Mouse (Mus musculus) heart, embryonic 12.5 days (tissue): ENCODE measurements around the gene St3gal3. TPM values are rescaled to one million over a fixed set of nuclear protein-coding genes. Genes with fewer than 3 reads are reported as not detected.
A peak's percentile ranks its signal among the peaks of the same experiment; 100 is the strongest.

ENCODE experiments used
- ATAC-seq: fragments of 200-750 bp; cut with Nextera tagmentation; 2 replicates; pipeline ENCODE4 v1.8.0; 2017; ENCODE audit warnings: moderate TSS enrichment, moderate library complexity; ENCODE audit not compliant: insufficient number of reproducible peaks, low FRiP score
- H3K27ac ChIP-seq: fragments of 300-500 bp; sonication (generic); 2 replicates; pipeline ENCODE4 v1.5.1; 2016; ENCODE audit warnings: mild to moderate bottlenecking, moderate library complexity; ENCODE audit not compliant: poor library complexity, severe bottlenecking
- H3K27me3 ChIP-seq: fragments of 300-500 bp; sonication (generic); replicated peaks from 2 replicates; pipeline ENCODE4 v1.6.1; 2016; ENCODE audit warnings: mild to moderate bottlenecking, moderate library complexity
- H3K36me3 ChIP-seq: fragments of 300-500 bp; sonication (generic); 2 replicates; pipeline ENCODE4 v1.6.1; 2016; ENCODE audit warnings: mild to moderate bottlenecking, moderate library complexity
- H3K4me1 ChIP-seq: fragments of 300-500 bp; sonication (generic); replicated peaks from 2 replicates; pipeline ENCODE4 v1.6.1; 2016; ENCODE audit warnings: mild to moderate bottlenecking
- H3K4me2 ChIP-seq: fragments of 300-500 bp; sonication (generic); 2 replicates; pipeline ENCODE4 v1.6.1; 2016; ENCODE audit warnings: mild to moderate bottlenecking, moderate library complexity
- H3K4me3 ChIP-seq: fragments of 300-500 bp; sonication (generic); 2 replicates; pipeline ENCODE4 v1.5.1; 2016; ENCODE audit warnings: mild to moderate bottlenecking
- H3K9ac ChIP-seq: fragments of 300-500 bp; sonication (generic); 2 replicates; pipeline ENCODE4 v1.6.1; 2016; ENCODE audit warnings: mild to moderate bottlenecking, moderate library complexity
- H3K9me3 ChIP-seq: fragments of 300-500 bp; sonication (generic); replicated peaks from 2 replicates; pipeline ENCODE4 v1.6.1; 2016; ENCODE audit warnings: mild to moderate bottlenecking, moderate library complexity
- WGBS: fragments of 180-500 bp; shearing (Covaris S2); methylation state at CpG from one replicate; pipeline ENCODE4 v1.1.7; 2016; 5-methylcytosine and 5-hydroxymethylcytosine counted together
- polyA plus RNA-seq: library from polyadenylated mRNA; unstranded; fragments of >200 nt; fragmentation: Nextera tagmentation; extraction: Ambion mirVana; gene quantifications from 2 replicates; pipeline ENCODE4 v1.2.1, GENCODE M21; 2016

The St3gal3 gene
- polyA plus RNA-seq, 1 experiment from 2014 or later: 7.4 TPM

- H3K36me3 ChIP-seq: peaks cover 9% of the 10 kb centered on the region; the same call in 1 of the 2 replicates
- 53% methylated on average over 14 of the region's 14 CpGs for WGBS
- no peaks in the 10 kb centered on the region for H3K27me3 ChIP-seq
- H3K4me3 ChIP-seq: no peak overlapping the region
- no peaks in the 10 kb centered on the region for H3K9me3 ChIP-seq
- no peak overlapping the region for H3K27ac ChIP-seq
- no peak for ATAC-seq
- no peak overlapping the region for H3K4me2 ChIP-seq
- no peak overlapping the region for H3K9ac ChIP-seq
- H3K4me1 ChIP-seq: peaks cover 18% of the 10 kb centered on the region
These were observed 170.2 kb downstream of the St3gal3 start for GRCm38 (mm10) chr4:117964346-117965025.

- H3K36me3 ChIP-seq: peaks cover 38% of the 10 kb centered on the region
- ATAC-seq: no peak; the same call in 1 of the 2 replicates
- peak overlapping the region; percentile 17; the same call in 1 of the 2 replicates for H3K4me2 ChIP-seq
- H3K27me3 ChIP-seq: no peaks in the 10 kb centered on the region
- H3K4me3 ChIP-seq: no peak overlapping the region
- 38% methylated on average over 4 of the region's 4 CpGs for WGBS
- H3K27ac ChIP-seq: peak overlapping the region; percentile 68
- H3K4me1 ChIP-seq: peaks cover 20% of the 10 kb centered on the region
- no peaks in the 10 kb centered on the region for H3K9me3 ChIP-seq
- H3K9ac ChIP-seq: no peak overlapping the region
These were observed 177.2 kb downstream of the St3gal3 start for GRCm38 (mm10) chr4:117957492-117957891.

GRCm38 (mm10) chr4:117947493-117947892 lies 187.2 kb downstream of the St3gal3 start:
- 70% methylated on average over 7 of the region's 7 CpGs for WGBS
- no peak overlapping the region for H3K9ac ChIP-seq
- peaks cover 7% of the 10 kb centered on the region for H3K36me3 ChIP-seq
- no peak overlapping the region for H3K4me3 ChIP-seq
- no peak for ATAC-seq
- H3K4me2 ChIP-seq: no peak overlapping the region
- no peak overlapping the region for H3K27ac ChIP-seq
- no peaks in the 10 kb centered on the region for H3K27me3 ChIP-seq
- H3K9me3 ChIP-seq: 0 out of 2 replicates have a peak, but pooled peaks cover 7% of the 10 kb centered on the region
- 0 out of 2 replicates have a peak, but pooled peaks cover 5% of the 10 kb centered on the region for H3K4me1 ChIP-seq

- no peaks in the 10 kb centered on the region for H3K9me3 ChIP-seq
- no peak overlapping the region for H3K4me3 ChIP-seq
- WGBS: 76% methylated on average over 11 of the region's 11 CpGs
- no peak overlapping the region for H3K4me2 ChIP-seq
- H3K9ac ChIP-seq: no peak overlapping the region
- ATAC-seq: no peak
- no peaks in the 10 kb centered on the region for H3K36me3 ChIP-seq
- H3K27ac ChIP-seq: no peak overlapping the region
- H3K27me3 ChIP-seq: no peaks in the 10 kb centered on the region
- H3K4me1 ChIP-seq: 0 out of 2 replicates have a peak, but pooled peaks cover 5% of the 10 kb centered on the region
These were observed 187.9 kb downstream of the St3gal3 start for GRCm38 (mm10) chr4:117946639-117947305.

GRCm38 (mm10) chr4:117943317-117943716 lies 191.4 kb downstream of the St3gal3 start:
- WGBS: 58% methylated on average over 5 of the region's 5 CpGs
- Histone ChIP-seq H3K36me3 (peaks cover 15% of the 10 kb centered on the region), H3K4me1 (0 out of 2 replicates have a peak, but pooled peaks cover 9% of the 10 kb centered on the region), H3K9ac (no peak overlapping the region), H3K27me3 (no peaks in the 10 kb centered on the region), H3K27ac (no peak overlapping the region), H3K4me3 (no peak overlapping the region), H3K9me3 (no peaks in the 10 kb centered on the region), H3K4me2 (no peak overlapping the region)
- no peak for ATAC-seq

GRCm38 (mm10) chr4:117936964-117937363 lies 197.8 kb downstream of the St3gal3 start:
- no peak for ATAC-seq
- no peak overlapping the region for H3K27ac ChIP-seq
- H3K4me1 ChIP-seq: 0 out of 2 replicates have a peak, but pooled peaks cover 4% of the 10 kb centered on the region
- no peaks in the 10 kb centered on the region for H3K9me3 ChIP-seq
- H3K36me3 ChIP-seq: peaks cover 25% of the 10 kb centered on the region
- H3K27me3 ChIP-seq: no peaks in the 10 kb centered on the region
- H3K4me2 ChIP-seq: no peak overlapping the region
- H3K4me3 ChIP-seq: no peak overlapping the region
- H3K9ac ChIP-seq: no peak overlapping the region
- WGBS: 97% methylated on average over 5 of the region's 5 CpGs

GRCm38 (mm10) chr4:117934081-117934480 lies 200.6 kb downstream of the St3gal3 start:
- Histone ChIP-seq H3K27ac (no peak overlapping the region), H3K36me3 (peaks cover 11% of the 10 kb centered on the region), H3K9ac (no peak overlapping the region), H3K4me3 (no peak overlapping the region), H3K4me2 (no peak overlapping the region), H3K4me1 (peaks cover 10% of the 10 kb centered on the region), H3K9me3 (no peaks in the 10 kb centered on the region), H3K27me3 (peaks cover 19% of the 10 kb centered on the region)
- 79% methylated on average over 4 of the region's 4 CpGs for WGBS
- ATAC-seq: no peak

- H3K9ac ChIP-seq: no peak overlapping the region
- H3K4me2 ChIP-seq: no peak overlapping the region
- H3K9me3 ChIP-seq: no peaks in the 10 kb centered on the region
- peaks cover 9% of the 10 kb centered on the region for H3K36me3 ChIP-seq
- H3K4me1 ChIP-seq: peaks cover 18% of the 10 kb centered on the region
- peaks cover 25% of the 10 kb centered on the region for H3K27me3 ChIP-seq
- ATAC-seq: no peak
- no peak overlapping the region for H3K4me3 ChIP-seq
- WGBS: 87% methylated on average over 5 of the region's 5 CpGs
- no peak overlapping the region for H3K27ac ChIP-seq
These were observed 201.5 kb downstream of the St3gal3 start for GRCm38 (mm10) chr4:117933248-117933647.

GRCm38 (mm10) chr4:117929391-117929881 lies 205.3 kb downstream of the St3gal3 start, which contains the start of gene Artn:
TSS of gene Artn (minus strand) at chr4:117929763.
- WGBS: under 1% methylated on average over 33 of the region's 33 CpGs

GRCm38 (mm10) chr4:117928699-117929241 lies 205.9 kb downstream of the St3gal3 start:
- Histone ChIP-seq H3K27me3 (peaks cover 60% of the 10 kb centered on the region), H3K4me2 (peak overlapping the region; percentile 99), H3K9ac (peak overlapping the region; percentile 53), H3K27ac (no peak overlapping the region), H3K4me1 (peaks cover 44% of the 10 kb centered on the region), H3K4me3 (peak overlapping the region; percentile 45), H3K9me3 (no peaks in the 10 kb centered on the region), H3K36me3 (peaks cover 3% of the 10 kb centered on the region; the same call in 1 of the 2 replicates)
- ATAC-seq: peak; percentile 50
- WGBS: 3% methylated on average over 13 of the region's 13 CpGs

More at GRCm38 (mm10) chr4:117929391-117929881, 205.3 kb downstream of the St3gal3 start, which contains the start of gene Artn:
- no peaks in the 10 kb centered on the region for H3K9me3 ChIP-seq
- H3K9ac ChIP-seq: peak within 1 kb of the TSS; percentile 53
- H3K36me3 ChIP-seq: peaks cover 3% of the 10 kb centered on the region; the same call in 1 of the 2 replicates
- H3K4me2 ChIP-seq: peak within 1 kb of the TSS; percentile 99
- no peak within 1 kb of the TSS for H3K27ac ChIP-seq
- H3K27me3 ChIP-seq: peaks cover 60% of the 10 kb centered on the region
- H3K4me1 ChIP-seq: peaks cover 37% of the 10 kb centered on the region
- H3K4me3 ChIP-seq: peak within 1 kb of the TSS; percentile 45
- no peak for ATAC-seq

- peaks cover 47% of the 10 kb centered on the region for H3K4me1 ChIP-seq
- peak overlapping the region; percentile 99 for H3K4me2 ChIP-seq
- no peak overlapping the region for H3K9ac ChIP-seq
- no peak overlapping the region for H3K4me3 ChIP-seq
- H3K27me3 ChIP-seq: peaks cover 60% of the 10 kb centered on the region
- no peak overlapping the region for H3K27ac ChIP-seq
- 0 out of 2 replicates have a peak, but pooled peaks have one; percentile 16 for ATAC-seq
- no peaks in the 10 kb centered on the region for H3K9me3 ChIP-seq
- 14% methylated on average over 6 of the region's 6 CpGs for WGBS
- H3K36me3 ChIP-seq: peaks cover 3% of the 10 kb centered on the region; the same call in 1 of the 2 replicates
These were observed 206.5 kb downstream of the St3gal3 start for GRCm38 (mm10) chr4:117928234-117928633.
